Mouse (Mus musculus): ENCODE measurements around the gene Cchcr1. TPM values are rescaled to one million over a fixed set of nuclear protein-coding genes. Genes with fewer than 3 reads are reported as not detected.
"Not testable (repeated sequence)": the region's sequence is repeated elsewhere in the genome, so short reads cannot be mapped to it uniquely, and the experiment has no call there.

Cchcr1 gene
- total RNA-seq (2021), result 10 to 100 TPM in 1 of 2 experiments, 1 to 10 TPM in 1; 8.0 to 10.5 TPM

GRCm38 (mm10) chr17:35516652-35517500 is at the start of gene Cchcr1, which contains the start of gene Tcf19:
TSS of gene Cchcr1 (plus strand) at chr17:35517100.
TSS of gene Tcf19 (minus strand) at chr17:35516824.
- DNase-seq (ENCODE audit: extremely low spot score in 1 of 2, low spot score in 1 of 2), result peak; percentile 87 to 88

- not testable (repeated sequence) for DNase-seq (ENCODE audit: extremely low spot score in 1 of 2, low spot score in 1 of 2)
Observed at GRCm38 (mm10) chr17:35468936-35469335, 48.0 kb upstream of the Cchcr1 start.

GRCm38 (mm10) chr17:35469842-35470751 is 46.8 kb upstream of the Cchcr1 start, which contains the start of gene H2-Q10:
TSS of gene H2-Q10 (plus strand) at chr17:35470089.
- DNase-seq (ENCODE audit: extremely low spot score in 1 of 2, low spot score in 1 of 2), result no peak

GRCm38 (mm10) chr17:35484066-35484465 is 32.8 kb upstream of the Cchcr1 start:
- DNase-seq (ENCODE audit: extremely low spot score in 1 of 2, low spot score in 1 of 2), result peak; percentile 32 to 74

- no peak for DNase-seq (ENCODE audit: extremely low spot score in 1 of 2, low spot score in 1 of 2)
Observed at GRCm38 (mm10) chr17:35485702-35486101, 31.2 kb upstream of the Cchcr1 start.

- DNase-seq (ENCODE audit: extremely low spot score in 1 of 2, low spot score in 1 of 2), result no peak
Observed at GRCm38 (mm10) chr17:35486726-35487125, 30.2 kb upstream of the Cchcr1 start.

- no peak for DNase-seq (ENCODE audit: extremely low spot score in 1 of 2, low spot score in 1 of 2)
Observed at GRCm38 (mm10) chr17:35488041-35488440, 28.9 kb upstream of the Cchcr1 start.

GRCm38 (mm10) chr17:35490320-35490719 is 26.6 kb upstream of the Cchcr1 start:
- DNase-seq (ENCODE audit: extremely low spot score in 1 of 2, low spot score in 1 of 2), result no peak

GRCm38 (mm10) chr17:35497124-35497523 is 19.8 kb upstream of the Cchcr1 start:
- DNase-seq (ENCODE audit: extremely low spot score in 1 of 2, low spot score in 1 of 2), result no peak

GRCm38 (mm10) chr17:35502226-35502625 is 14.7 kb upstream of the Cchcr1 start:
- DNase-seq (ENCODE audit: extremely low spot score in 1 of 2, low spot score in 1 of 2), result no peak

- no peak for DNase-seq (ENCODE audit: extremely low spot score in 1 of 2, low spot score in 1 of 2)
Observed at GRCm38 (mm10) chr17:35502762-35503161, 14.1 kb upstream of the Cchcr1 start.

- no peak for DNase-seq (ENCODE audit: extremely low spot score in 1 of 2, low spot score in 1 of 2)
Observed at GRCm38 (mm10) chr17:35503849-35504248, 13.1 kb upstream of the Cchcr1 start.

- DNase-seq (ENCODE audit: extremely low spot score in 1 of 2, low spot score in 1 of 2), result no peak
Observed at GRCm38 (mm10) chr17:35504628-35505481, 12.0 kb upstream of the Cchcr1 start.

- DNase-seq (ENCODE audit: extremely low spot score in 1 of 2, low spot score in 1 of 2), result no peak
Observed at GRCm38 (mm10) chr17:35505776-35506175, 11.1 kb upstream of the Cchcr1 start, which contains the start of gene Pou5f1. TSS of gene Pou5f1 (plus strand) at chr17:35506018.

GRCm38 (mm10) chr17:35506881-35507280 is 10.0 kb upstream of the Cchcr1 start:
- no peak for DNase-seq (ENCODE audit: extremely low spot score in 1 of 2, low spot score in 1 of 2)

- DNase-seq (ENCODE audit: extremely low spot score in 1 of 2, low spot score in 1 of 2), result no peak
Observed at GRCm38 (mm10) chr17:35507556-35508260, 9.2 kb upstream of the Cchcr1 start.

- DNase-seq (ENCODE audit: extremely low spot score in 1 of 2, low spot score in 1 of 2), result not testable (repeated sequence)
Observed at GRCm38 (mm10) chr17:35508279-35508678, 8.6 kb upstream of the Cchcr1 start.

GRCm38 (mm10) chr17:35509284-35509683 is 7.6 kb upstream of the Cchcr1 start:
- DNase-seq (ENCODE audit: extremely low spot score in 1 of 2, low spot score in 1 of 2), result no peak

- DNase-seq (ENCODE audit: extremely low spot score in 1 of 2, low spot score in 1 of 2), result no peak
Observed at GRCm38 (mm10) chr17:35512916-35513626, 3.8 kb upstream of the Cchcr1 start.

Measured in layer of hippocampus, postnatal 25 days (tissue).